8 mouse cellular contexts compared by ENCODE assay signal in genomic region chr4:64200151-64200807, GRCm38 (mm10).
DNase-seq lines count a peak whose midpoint lies in the region; ATAC-seq and TF ChIP-seq lines count a peak whose summit lies in the region.

No protein-coding gene starts in this region.

- WGBS in thymus, adult 2 months, result 85% methylated on average over 3 of the region's 3 CpGs
- 60% methylated on average over 3 of the region's 3 CpGs for WGBS in kidney, embryonic 16.5 days

- ATAC-seq in kidney, embryonic 16.5 days (ENCODE audit: low FRiP score, low TSS enrichment), result no peak

- no peak overlapping the region for H3K4me2 ChIP-seq in kidney, embryonic 16.5 days (replicated peaks; ENCODE audit: low read depth, low read length)

- H3K27ac ChIP-seq in thymus, adult 2 months (ENCODE audit: control insufficient read depth, insufficient read depth, low read length), result no peak overlapping the region
- H3K27ac ChIP-seq in kidney, embryonic 16.5 days (ENCODE audit: low read length), result no peak overlapping the region

- no peak overlapping the region for H3K9ac ChIP-seq in kidney, embryonic 16.5 days (replicated peaks; ENCODE audit: low read length)

- no peaks in the 10 kb centered on the region for H3K36me3 ChIP-seq in thymus, adult 2 months (ENCODE audit: control insufficient read depth, insufficient read depth, low read length)
- H3K36me3 ChIP-seq in kidney, embryonic 16.5 days (ENCODE audit: insufficient read depth, low read length), result no peaks in the 10 kb centered on the region

- H3K27me3 ChIP-seq in thymus, adult 2 months (ENCODE audit: control insufficient read depth, insufficient read depth, low read length), result no peaks in the 10 kb centered on the region
- no peaks in the 10 kb centered on the region for H3K27me3 ChIP-seq in kidney, embryonic 16.5 days (ENCODE audit: insufficient read depth, low read length)

- peaks cover 4% of the 10 kb centered on the region; the same call in 1 of the 2 replicates for H3K9me3 ChIP-seq in kidney, embryonic 16.5 days (ENCODE audit: low read length)

- H3K4me1 ChIP-seq in thymus, adult 2 months (replicated peaks; ENCODE audit: control insufficient read depth, insufficient read depth, low read length), result no peaks in the 10 kb centered on the region
- H3K4me1 ChIP-seq in kidney, embryonic 16.5 days (ENCODE audit: insufficient read depth, low read length), result no peaks in the 10 kb centered on the region

- peak; percentile 6 for DNase-seq in gastrocnemius, postnatal 14 days
- no peak for DNase-seq in gastrocnemius, adult 18-20 months (ENCODE audit: low spot score)
- DNase-seq in thymus, postnatal 4 days, result peak; percentile 6
- no peak for DNase-seq in thymus, adult 2 months
- DNase-seq in heart, postnatal 36 days, result peak; percentile 6 to 7
- peak; percentile 24 for DNase-seq in lung, postnatal 14 days
- DNase-seq in T-cell, adult 2 months (ENCODE audit: low spot score), result no peak

- H3K4me3 ChIP-seq in thymus, adult 2 months (ENCODE audit: control insufficient read depth, insufficient read depth, low read length), result no peak overlapping the region
- H3K4me3 ChIP-seq in kidney, embryonic 16.5 days (ENCODE audit: low read length), result no peak overlapping the region

- TF ChIP-seq POLR2A in thymus, adult 2 months (IDR thresholded peaks at IDR 0.05; ENCODE audit: control insufficient read depth, extremely low read depth, insufficient read depth, low read length, poor library complexity), result no peak

- TF ChIP-seq CTCF in thymus, adult 2 months (IDR thresholded peaks at IDR 0.05; ENCODE audit: borderline replicate concordance, control insufficient read depth, extremely low read depth, insufficient read depth, low read length, poor library complexity), result no peak

- intact Hi-C loops in gastrocnemius, postnatal 14 days (cut with DNase I; ENCODE audit: low total_unique reads), result no loop called here
- intact Hi-C loops in heart, postnatal 36 days (cut with DNase I), result no loop called here

Comparison
In these comparisons a context has a peak if more than half of its experiments do, and no peak if none do; other contexts are left out.
1. DNase-seq: peak in gastrocnemius, postnatal 14 days (single experiment), thymus, postnatal 4 days (single experiment), heart, postnatal 36 days (2 of 2) and lung, postnatal 14 days (single experiment); none in gastrocnemius, adult 18-20 months (single experiment), thymus, adult 2 months (single experiment) and T-cell, adult 2 months (single experiment).